Mouse (Mus musculus): ENCODE measurements at regions not wholly inside any gene's neighbourhood (a gene's known extent, or its start where the extent isn't known, plus 50 kb on each side); places are given as distances from the start of the nearest gene placed in this dataset.
"Not testable (repeated sequence)": the region's sequence is repeated elsewhere in the genome, so short reads cannot be mapped to it uniquely, and the experiment has no call there.

DNA sequence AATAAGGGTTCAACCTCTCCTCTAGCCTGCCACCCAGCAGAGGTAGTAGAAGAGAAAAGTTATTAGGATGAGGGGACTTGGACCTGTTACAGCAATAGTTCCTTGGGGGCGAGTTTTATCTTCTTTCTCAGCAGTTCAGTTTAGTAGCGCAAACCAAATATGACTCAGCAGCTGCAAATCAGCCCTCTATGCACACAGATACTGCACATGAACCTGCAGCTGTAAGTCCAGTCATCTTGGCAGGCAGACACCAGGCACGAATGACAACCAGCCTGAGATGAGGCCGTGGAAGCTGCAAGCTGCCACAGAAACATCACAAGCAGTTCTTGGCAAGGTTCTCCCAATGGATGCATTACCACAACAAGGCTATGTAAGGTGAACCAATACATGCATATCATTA, 327.0 kb upstream of the Akr1e1 start:
- no peaks in the 10 kb centered on the region for H3K4me1 ChIP-seq
- H3K4me2 ChIP-seq, result no peak overlapping the region
- ATAC-seq (ENCODE audit: insufficient read depth, low FRiP score, low read depth), result no peak
- H3K9ac ChIP-seq, result no peak overlapping the region
- no peak overlapping the region for H3K4me3 ChIP-seq (replicated peaks)
- H3K27ac ChIP-seq, result no peak overlapping the region
- no peaks in the 10 kb centered on the region for H3K36me3 ChIP-seq
- 73% methylated on average over 4 of the region's 4 CpGs for WGBS
- H3K9me3 ChIP-seq, result no peaks in the 10 kb centered on the region
- no peaks in the 10 kb centered on the region for H3K27me3 ChIP-seq (replicated peaks)

DNA sequence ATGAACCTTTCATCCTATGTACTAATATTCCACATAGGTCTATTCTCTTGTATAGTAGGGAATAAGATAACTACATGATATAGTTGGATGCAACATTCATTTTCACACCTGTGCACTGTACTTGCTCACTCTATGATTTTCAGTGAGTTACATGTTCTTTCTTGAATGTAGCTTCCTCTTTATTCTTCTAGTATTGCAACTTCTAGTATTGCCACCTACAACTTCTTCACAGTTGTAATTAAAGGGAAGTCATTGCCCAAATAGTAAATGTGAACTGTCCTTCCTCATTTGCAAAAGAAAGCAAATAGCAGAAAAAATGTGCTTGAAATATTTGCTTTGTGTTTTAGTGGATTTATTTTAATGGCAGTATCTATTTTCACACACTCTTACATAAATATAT, 330.9 kb upstream of the Akr1e1 start:
- no peak for ATAC-seq (ENCODE audit: insufficient read depth, low FRiP score, low read depth)
- H3K36me3 ChIP-seq, result no peaks in the 10 kb centered on the region
- no peak overlapping the region for H3K4me2 ChIP-seq
- no peaks in the 10 kb centered on the region for H3K27me3 ChIP-seq (replicated peaks)
- no peak overlapping the region for H3K9ac ChIP-seq
- H3K9me3 ChIP-seq, result no peaks in the 10 kb centered on the region
- no peaks in the 10 kb centered on the region for H3K4me1 ChIP-seq
- H3K4me3 ChIP-seq (replicated peaks), result no peak overlapping the region
- no peak overlapping the region for H3K27ac ChIP-seq

DNA sequence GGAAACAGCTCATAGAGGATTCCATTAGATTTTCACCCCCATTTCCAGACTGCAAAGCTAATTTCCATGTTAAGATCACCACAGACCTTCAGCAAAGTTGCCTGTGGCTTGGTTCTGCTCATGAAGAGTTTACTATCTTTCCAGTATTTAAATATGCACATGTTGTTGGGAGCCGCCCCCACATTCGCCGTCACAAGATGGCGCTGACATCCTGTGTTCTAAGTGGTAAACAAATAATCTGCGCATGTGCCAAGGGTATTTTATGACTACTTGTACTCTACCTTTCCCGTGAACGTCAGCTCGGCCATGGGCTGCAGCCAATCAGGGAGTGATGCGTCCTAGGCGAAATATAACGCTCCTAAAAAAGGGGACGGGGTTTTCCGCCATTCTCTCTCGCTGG, 333.5 kb upstream of the Akr1e1 start:
- 34% methylated on average over 6 of the region's 14 CpGs for WGBS
- H3K4me1 ChIP-seq; ATAC-seq (ENCODE audit: insufficient read depth, low FRiP score, low read depth): not testable (repeated sequence)

DNA sequence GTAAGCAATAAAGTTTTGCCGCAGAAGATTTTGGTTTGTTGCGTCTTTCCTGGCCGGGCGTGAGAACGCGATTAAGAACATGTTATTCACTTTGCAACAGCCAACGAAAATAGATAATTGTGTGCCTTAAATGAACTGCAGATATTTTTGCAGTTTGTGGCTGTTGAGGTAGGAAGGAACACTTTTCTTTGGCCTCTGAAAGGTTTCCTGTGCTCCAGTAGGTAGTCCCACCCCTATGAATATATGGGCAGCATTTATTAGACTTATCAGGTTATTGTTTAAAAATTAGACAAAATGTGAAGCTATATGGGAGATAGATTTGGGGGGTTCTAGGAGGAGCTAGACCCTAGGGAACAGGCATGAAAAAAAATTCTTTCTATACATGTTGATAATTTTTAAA, 334.1 kb upstream of the Akr1e1 start:
- H3K4me3 ChIP-seq (replicated peaks), result peak overlapping the region; percentile 38
- H3K9ac ChIP-seq, result no peak overlapping the region
- ATAC-seq (ENCODE audit: insufficient read depth, low FRiP score, low read depth), result no peak
- H3K4me2 ChIP-seq, result peak overlapping the region; percentile 46
- H3K9me3 ChIP-seq, result no peaks in the 10 kb centered on the region
- no peaks in the 10 kb centered on the region for H3K36me3 ChIP-seq
- no peak overlapping the region for H3K27ac ChIP-seq
- H3K4me1 ChIP-seq, result no peaks in the 10 kb centered on the region
- no peaks in the 10 kb centered on the region for H3K27me3 ChIP-seq (replicated peaks)
- 31% methylated on average over 7 of the region's 7 CpGs for WGBS

More for the DNA sequence above, 333.5 kb upstream of the Akr1e1 start:
- H3K27me3 ChIP-seq (replicated peaks); H3K4me3 ChIP-seq (replicated peaks); H3K36me3 ChIP-seq; H3K4me2 ChIP-seq; H3K9me3 ChIP-seq; H3K9ac ChIP-seq; H3K27ac ChIP-seq: not testable (repeated sequence)

GRCm38 (mm10) chr13:4955384-4955783, 346.4 kb upstream of the Akr1e1 start:
- Histone ChIP-seq H3K4me3 (replicated peaks) (no peak overlapping the region), H3K27me3 (replicated peaks) (no peaks in the 10 kb centered on the region)

DNA sequence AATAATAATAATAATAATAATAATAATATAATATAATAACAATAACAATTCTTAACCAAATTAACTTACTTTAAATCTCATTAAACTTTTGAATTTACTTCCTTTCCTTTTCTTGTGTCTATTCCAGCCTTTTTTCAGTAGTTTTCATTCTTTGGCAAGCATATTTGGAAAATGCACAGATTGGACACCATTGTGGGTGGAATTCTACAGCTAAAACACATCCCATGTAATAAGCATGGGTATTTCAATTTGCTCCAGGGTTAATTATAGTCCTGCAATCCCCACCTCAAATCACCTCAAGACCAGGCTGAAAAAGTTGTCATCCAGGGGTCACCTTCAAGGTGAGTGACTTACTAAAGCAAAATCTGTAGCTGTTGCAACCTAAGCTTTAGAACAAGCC, 355.9 kb upstream of the Akr1e1 start:
- H3K4me2 ChIP-seq, result no peak overlapping the region
- no peaks in the 10 kb centered on the region for H3K36me3 ChIP-seq
- H3K9me3 ChIP-seq, result no peaks in the 10 kb centered on the region
- no peak for ATAC-seq (ENCODE audit: insufficient read depth, low FRiP score, low read depth)
- H3K27ac ChIP-seq, result no peak overlapping the region
- no peaks in the 10 kb centered on the region for H3K27me3 ChIP-seq (replicated peaks)
- H3K4me1 ChIP-seq, result no peaks in the 10 kb centered on the region
- no peak overlapping the region for H3K4me3 ChIP-seq (replicated peaks)
- no peak overlapping the region for H3K9ac ChIP-seq

More at GRCm38 (mm10) chr13:4955384-4955783, 346.4 kb upstream of the Akr1e1 start:
- no peak for ATAC-seq (ENCODE audit: insufficient read depth, low FRiP score, low read depth)
- Histone ChIP-seq H3K36me3 (no peaks in the 10 kb centered on the region), H3K4me1 (no peaks in the 10 kb centered on the region), H3K27ac (no peak overlapping the region), H3K9me3 (no peaks in the 10 kb centered on the region), H3K9ac (no peak overlapping the region), H3K4me2 (no peak overlapping the region)
- 89% methylated on average over 3 of the region's 3 CpGs for WGBS

- no peaks in the 10 kb centered on the region for H3K9me3 ChIP-seq
- no peak overlapping the region for H3K4me2 ChIP-seq
- H3K27ac ChIP-seq, result no peak overlapping the region
- no peak overlapping the region for H3K9ac ChIP-seq
- WGBS, result 49% methylated on average over 2 of the region's 2 CpGs
- H3K36me3 ChIP-seq, result no peaks in the 10 kb centered on the region
- no peaks in the 10 kb centered on the region for H3K27me3 ChIP-seq (replicated peaks)
- no peak overlapping the region for H3K4me3 ChIP-seq (replicated peaks)
- ATAC-seq (ENCODE audit: insufficient read depth, low FRiP score, low read depth), result no peak
- no peaks in the 10 kb centered on the region for H3K4me1 ChIP-seq
These were observed 361.3 kb upstream of the Akr1e1 start for GRCm38 (mm10) chr13:4970081-4970892.

GRCm38 (mm10) chr13:4971472-4972067, 362.6 kb upstream of the Akr1e1 start:
- Histone ChIP-seq H3K9ac (no peak overlapping the region), H3K36me3 (no peaks in the 10 kb centered on the region), H3K27me3 (replicated peaks) (no peaks in the 10 kb centered on the region), H3K27ac (no peak overlapping the region), H3K4me1 (no peaks in the 10 kb centered on the region), H3K9me3 (no peaks in the 10 kb centered on the region), H3K4me2 (no peak overlapping the region), H3K4me3 (replicated peaks) (no peak overlapping the region)
- 65% methylated on average over 4 of the region's 4 CpGs for WGBS
- ATAC-seq (ENCODE audit: insufficient read depth, low FRiP score, low read depth), result no peak

DNA sequence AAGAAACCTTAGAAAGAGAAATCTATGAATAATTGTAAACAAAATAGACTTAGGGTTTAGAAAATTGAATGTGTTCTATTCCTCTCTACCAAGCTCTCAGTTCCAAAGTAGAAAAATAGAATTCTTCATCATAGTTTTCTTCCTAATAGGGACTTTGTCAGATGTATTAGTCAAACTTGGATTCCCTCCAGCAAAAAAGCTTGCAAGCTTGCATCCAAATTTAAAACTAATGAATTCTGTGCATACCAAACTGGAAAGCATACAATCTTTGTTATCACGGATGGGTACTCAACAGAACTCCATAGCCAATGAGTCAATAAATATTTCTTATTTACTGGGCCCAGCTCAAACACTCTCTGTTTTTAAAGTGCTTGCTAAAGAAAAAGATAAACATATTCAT, 383.9 kb upstream of the Akr1e1 start:
- Histone ChIP-seq H3K27me3 (replicated peaks) (no peaks in the 10 kb centered on the region), H3K27ac (no peak overlapping the region), H3K9ac (no peak overlapping the region), H3K4me1 (no peaks in the 10 kb centered on the region), H3K4me2 (no peak overlapping the region), H3K9me3 (no peaks in the 10 kb centered on the region), H3K36me3 (no peaks in the 10 kb centered on the region), H3K4me3 (replicated peaks) (no peak overlapping the region)
- WGBS, result 42% methylated on average over 1 of the region's 1 CpGs
- no peak for ATAC-seq (ENCODE audit: insufficient read depth, low FRiP score, low read depth)

GRCm38 (mm10) chr13:5008296-5008695, 399.3 kb upstream of the Akr1e1 start:
- Histone ChIP-seq H3K4me3 (replicated peaks) (no peak overlapping the region), H3K27ac (no peak overlapping the region), H3K4me1 (no peaks in the 10 kb centered on the region), H3K9ac (no peak overlapping the region), H3K4me2 (no peak overlapping the region), H3K36me3 (no peaks in the 10 kb centered on the region), H3K27me3 (replicated peaks) (no peaks in the 10 kb centered on the region), H3K9me3 (no peaks in the 10 kb centered on the region)
- 79% methylated on average over 1 of the region's 1 CpGs for WGBS
- no peak for ATAC-seq (ENCODE audit: insufficient read depth, low FRiP score, low read depth)

GRCm38 (mm10) chr13:5022439-5022838, 413.5 kb upstream of the Akr1e1 start:
- no peak for ATAC-seq (ENCODE audit: insufficient read depth, low FRiP score, low read depth)
- no peak overlapping the region for H3K4me3 ChIP-seq (replicated peaks)
- no peaks in the 10 kb centered on the region for H3K36me3 ChIP-seq
- no peaks in the 10 kb centered on the region for H3K4me1 ChIP-seq
- WGBS, result 90% methylated on average over 7 of the region's 7 CpGs
- H3K9ac ChIP-seq, result no peak overlapping the region
- no peak overlapping the region for H3K4me2 ChIP-seq
- H3K27me3 ChIP-seq (replicated peaks), result no peaks in the 10 kb centered on the region
- no peaks in the 10 kb centered on the region for H3K9me3 ChIP-seq
- no peak overlapping the region for H3K27ac ChIP-seq

DNA sequence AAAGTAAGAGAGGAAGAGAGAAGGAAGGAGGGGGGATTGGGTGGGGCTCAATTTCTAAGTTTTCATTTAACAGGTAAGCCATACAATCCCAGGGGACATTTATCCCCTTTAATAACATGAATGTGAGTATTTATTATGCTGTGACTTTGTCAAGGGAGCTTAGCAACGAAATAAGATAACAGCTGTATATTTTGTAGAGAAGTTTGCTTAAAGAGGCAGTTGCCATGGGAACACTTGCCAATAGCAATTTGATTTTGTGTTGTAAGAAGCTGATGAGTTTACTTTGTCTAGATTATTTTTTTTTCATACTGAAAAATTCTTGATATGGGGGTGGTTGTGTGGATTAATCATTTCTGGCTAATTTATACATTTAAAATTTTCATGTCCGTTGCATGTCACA, 450.9 kb upstream of the Akr1e1 start:
- ATAC-seq (ENCODE audit: insufficient read depth, low FRiP score, low read depth), result no peak
- Histone ChIP-seq H3K4me3 (replicated peaks) (no peak overlapping the region), H3K27me3 (replicated peaks) (no peaks in the 10 kb centered on the region), H3K9me3 (no peaks in the 10 kb centered on the region), H3K4me2 (no peak overlapping the region), H3K27ac (no peak overlapping the region), H3K36me3 (no peaks in the 10 kb centered on the region), H3K9ac (no peak overlapping the region), H3K4me1 (no peaks in the 10 kb centered on the region)
- WGBS, result 60% methylated on average over 2 of the region's 2 CpGs
